Mouse (Mus musculus): ENCODE results near the gene Rom1.

DNA sequence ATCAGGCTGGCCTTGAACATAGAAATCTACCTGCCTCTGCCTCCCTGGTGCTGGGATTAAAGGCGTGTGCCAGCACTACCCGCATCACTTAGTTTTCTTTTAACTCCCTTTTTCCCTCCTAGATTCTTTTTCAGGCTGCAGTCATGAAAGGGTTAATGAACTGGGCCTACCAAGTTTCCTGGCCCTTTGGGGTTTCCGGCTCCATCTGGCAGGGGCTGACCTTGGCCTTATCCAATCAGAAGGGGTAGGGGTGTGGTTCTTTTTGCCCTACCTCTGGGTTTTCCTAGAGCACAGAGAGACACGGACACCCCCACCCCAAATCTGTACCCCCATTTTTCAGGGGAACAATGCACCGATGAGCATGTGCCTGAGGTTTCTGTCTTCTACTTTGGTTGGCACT lies 15.6 kb upstream of the Rom1 start:
- no peak for TF ChIP-seq CTCF (IDR thresholded peaks at IDR 0.05; ENCODE audit: control insufficient read depth, insufficient read depth, insufficient read length)
- TF ChIP-seq USF1 (IDR thresholded peaks at IDR 0.05; ENCODE audit: low read depth), result no peak
- no peak for TF ChIP-seq MAX (IDR thresholded peaks at IDR 0.05)
- no peak for TF ChIP-seq FOSL1 (IDR thresholded peaks at IDR 0.05; ENCODE audit: insufficient read depth, low read length, poor library complexity, severe bottlenecking)
- TF ChIP-seq CEBPB (IDR thresholded peaks at IDR 0.05; ENCODE audit: low read depth), result no peak
- TF ChIP-seq MYOD1 (IDR thresholded peaks at IDR 0.05; ENCODE audit: control insufficient read depth, insufficient read length, low read depth), result no peak
